Mouse (Mus musculus) MEL (cell line): ENCODE data around the gene Krt31. TPM values are rescaled to one million over a fixed set of nuclear protein-coding genes. Genes with fewer than 3 reads are reported as not detected.

Experiments used
- DNase-seq: peaks from one replicate; pipeline ENCODE4 v3.0.0; 2011; ENCODE audit warnings: low read depth, low spot score
- H3K27ac ChIP-seq: 2 replicates; pipeline ENCODE4 v1.5.1; 2012; ENCODE audit warnings: low read depth, mild to moderate bottlenecking, control low read depth, low read length, moderate library complexity; ENCODE audit not compliant: control insufficient read depth
- H3K27me3 ChIP-seq, 2 experiments: fragments of 150-350 bp in 1 of 2; sonication (generic) in 1 of 2; 2 replicates each; pipeline ENCODE4 v1.6.1; 2012; ENCODE audit warnings: low read length in 2 of 2, mild to moderate bottlenecking in 2 of 2, improper control_type of control experiment in 1 of 2, moderate library complexity in 1 of 2; ENCODE audit not compliant: insufficient read depth in 2 of 2, control insufficient read depth in 1 of 2
- H3K36me3 ChIP-seq, 2 experiments: 2 replicates each; pipeline ENCODE4 v1.6.1; 2012 to 2014; ENCODE audit warnings: low read length in 2 of 2, improper control_type of control experiment in 1 of 2, inconsistent platforms in 1 of 2, mild to moderate bottlenecking in 1 of 2; ENCODE audit not compliant: insufficient read depth in 2 of 2, control insufficient read depth in 1 of 2
- H3K4me1 ChIP-seq, 2 experiments: fragments of 150-350 bp in 1 of 2; sonication (generic) in 1 of 2; 2 replicates each; pipeline ENCODE4 v1.6.1; 2012; ENCODE audit warnings: low read length in 2 of 2, improper control_type of control experiment in 1 of 2, mild to moderate bottlenecking in 1 of 2; ENCODE audit not compliant: insufficient read depth in 2 of 2, control insufficient read depth in 1 of 2
- H3K4me3 ChIP-seq, 2 experiments: fragments of 150-350 bp in 1 of 2; sonication (generic) in 1 of 2; 2 replicates each; pipeline ENCODE4 v1.5.1; 2012; ENCODE audit warnings: low read depth in 2 of 2, low read length in 2 of 2, mild to moderate bottlenecking in 2 of 2, moderate library complexity in 2 of 2, control low read depth in 1 of 2, improper control_type of control experiment in 1 of 2; ENCODE audit not compliant: control insufficient read depth in 1 of 2, insufficient read depth in 1 of 2
- H3K79me2 ChIP-seq: 2 replicates; pipeline ENCODE4 v1.6.1; 2012; ENCODE audit warnings: mild to moderate bottlenecking, low read length, moderate library complexity; ENCODE audit not compliant: control insufficient read depth, poor library complexity, insufficient read depth
- H3K9ac ChIP-seq: 2 replicates; pipeline ENCODE4 v1.6.1; 2012; ENCODE audit warnings: low read depth, mild to moderate bottlenecking, control low read depth, low read length, moderate library complexity; ENCODE audit not compliant: control insufficient read depth, poor library complexity, severe bottlenecking
- H3K9me3 ChIP-seq: fragments of 150-350 bp; sonication (generic); replicated peaks from 2 replicates; pipeline ENCODE4 v1.6.1; 2012; ENCODE audit warnings: mild to moderate bottlenecking, low read length, improper control_type of control experiment, moderate library complexity; ENCODE audit not compliant: insufficient read depth
- BHLHE40 ChIP-seq: IDR thresholded peaks from 2 replicates; pipeline ENCODE4 v1.6.1; 2012; ENCODE audit warnings: low read depth, mild to moderate bottlenecking, inconsistent platforms, low read length, improper control_type of control experiment, borderline replicate concordance
- CHD1 ChIP-seq: IDR thresholded peaks from 2 replicates; pipeline ENCODE4 v1.6.1; 2012; ENCODE audit warnings: low read depth, mild to moderate bottlenecking, inconsistent platforms, low read length, improper control_type of control experiment
- CTCF ChIP-seq, 3 experiments: IDR thresholded peaks in 2 of 3; conservative IDR thresholded peaks in 1 of 3; 2 replicates each; pipeline ENCODE4 v1.5.1; 2011 to 2012; ENCODE audit warnings: low read length in 3 of 3, low read depth in 2 of 3, mild to moderate bottlenecking in 2 of 3, improper control_type of control experiment in 1 of 3, inconsistent platforms in 1 of 3, mixed read lengths in 1 of 3, moderate library complexity in 1 of 3; ENCODE audit not compliant: control insufficient read depth in 1 of 3, insufficient read depth in 1 of 3, poor library complexity in 1 of 3, severe bottlenecking in 1 of 3
- E2F4 ChIP-seq: IDR thresholded peaks from 2 replicates; pipeline ENCODE4 v1.6.1; 2011; ENCODE audit warnings: low read depth, low read length, improper control_type of control experiment, borderline replicate concordance
- ETS1 ChIP-seq: IDR thresholded peaks from 2 replicates; pipeline ENCODE4 v1.6.1; 2012; ENCODE audit warnings: low read depth, mild to moderate bottlenecking, inconsistent platforms, low read length, improper control_type of control experiment, moderate library complexity
- GABPA ChIP-seq: IDR thresholded peaks from 2 replicates; pipeline ENCODE4 v1.6.1; 2012; ENCODE audit warnings: low read depth, mild to moderate bottlenecking, inconsistent platforms, low read length, improper control_type of control experiment, moderate library complexity
- MAFK ChIP-seq: IDR thresholded peaks from 2 replicates; pipeline ENCODE4 v1.6.1; 2011; ENCODE audit warnings: low read depth, mild to moderate bottlenecking, low read length, improper control_type of control experiment, borderline replicate concordance
- MAX ChIP-seq: IDR thresholded peaks from 2 replicates; pipeline ENCODE4 v1.6.1; 2011; ENCODE audit warnings: low read length, improper control_type of control experiment
- MAZ ChIP-seq: IDR thresholded peaks from 2 replicates; pipeline ENCODE4 v1.6.1; 2012; ENCODE audit warnings: low read depth, mild to moderate bottlenecking, inconsistent platforms, low read length, improper control_type of control experiment
- MXI1 ChIP-seq: IDR thresholded peaks from 2 replicates; pipeline ENCODE4 v1.6.1; 2011; ENCODE audit warnings: mild to moderate bottlenecking, low read depth, low read length, improper control_type of control experiment
- MYB ChIP-seq: IDR thresholded peaks from 2 replicates; pipeline ENCODE4 v1.6.1; 2011; ENCODE audit warnings: mild to moderate bottlenecking, low read depth, low read length, improper control_type of control experiment
- MYC ChIP-seq: IDR thresholded peaks from 2 replicates; pipeline ENCODE4 v1.6.1; 2011; ENCODE audit warnings: low read depth, mild to moderate bottlenecking, low read length, improper control_type of control experiment, moderate library complexity
- NELFE ChIP-seq: IDR thresholded peaks from 2 replicates; pipeline ENCODE4 v1.6.1; 2011; ENCODE audit warnings: low read depth, low read length, improper control_type of control experiment
- NRF1 ChIP-seq: IDR thresholded peaks from 2 replicates; pipeline ENCODE4 v1.6.1; 2014; ENCODE audit warnings: low read depth, mild to moderate bottlenecking, inconsistent platforms, low read length, improper control_type of control experiment, moderate library complexity; ENCODE audit not compliant: poor library complexity, insufficient read depth, severe bottlenecking
- POLR2A ChIP-seq, 2 experiments: IDR thresholded peaks; 2 replicates each; pipeline ENCODE4 v1.6.1; 2011 to 2012; ENCODE audit warnings: low read length in 2 of 2, mild to moderate bottlenecking in 2 of 2, control low read depth in 1 of 2, improper control_type of control experiment in 1 of 2, low read depth in 1 of 2, moderate library complexity in 1 of 2; ENCODE audit not compliant: control insufficient read depth in 1 of 2, insufficient read depth in 1 of 2, poor library complexity in 1 of 2
- POLR2AphosphoS2 ChIP-seq: IDR thresholded peaks from 2 replicates; pipeline ENCODE4 v1.6.1; 2011; ENCODE audit warnings: low read length, improper control_type of control experiment
- POLR2AphosphoS5 ChIP-seq: IDR thresholded peaks from 2 replicates; pipeline ENCODE4 v1.6.1; 2012; ENCODE audit warnings: low read depth, borderline replicate concordance, mild to moderate bottlenecking, inconsistent platforms, low read length, moderate library complexity, mixed read lengths
- RCOR1 ChIP-seq: IDR thresholded peaks from 2 replicates; pipeline ENCODE4 v1.6.1; 2012; ENCODE audit warnings: low read depth, mild to moderate bottlenecking, inconsistent platforms, low read length, improper control_type of control experiment
- SMC3 ChIP-seq: IDR thresholded peaks from 2 replicates; pipeline ENCODE4 v1.6.1; 2011; ENCODE audit warnings: low read depth, low read length, improper control_type of control experiment
- TBP ChIP-seq: IDR thresholded peaks from 2 replicates; pipeline ENCODE4 v1.8.0; 2011; ENCODE audit warnings: low read depth, low read length, improper control_type of control experiment
- USF1 ChIP-seq: IDR thresholded peaks from 2 replicates; pipeline ENCODE4 v1.6.1; 2014; ENCODE audit warnings: low read depth, mild to moderate bottlenecking, inconsistent platforms, low read length, improper control_type of control experiment, moderate library complexity
- USF2 ChIP-seq, 2 experiments: IDR thresholded peaks; 2 replicates each; pipeline ENCODE4 v1.6.1; 2011 to 2012; ENCODE audit warnings: improper control_type of control experiment in 2 of 2, low read length in 2 of 2, borderline replicate concordance in 1 of 2, inconsistent platforms in 1 of 2, low read depth in 1 of 2, mild to moderate bottlenecking in 1 of 2; ENCODE audit not compliant: insufficient read depth in 1 of 2
- ZC3H11A ChIP-seq: IDR thresholded peaks from 2 replicates; pipeline ENCODE4 v1.6.1; 2012; ENCODE audit warnings: low read depth, mild to moderate bottlenecking, inconsistent platforms, low read length, improper control_type of control experiment
- ZKSCAN1 ChIP-seq: IDR thresholded peaks from 2 replicates; pipeline ENCODE4 v1.6.1; 2012; ENCODE audit warnings: low read depth, mild to moderate bottlenecking, inconsistent platforms, low read length, improper control_type of control experiment, moderate library complexity
- polyA plus RNA-seq, 2 experiments: library from polyadenylated mRNA; stranded (reverse) in 1 of 2; unstranded in 1 of 2; fragments of >175 nt in 1 of 2; fragments of >200 nt in 1 of 2; gene quantifications; 2 replicates each; pipeline versions ENCODE4 v1.2.1 to v1.2.4; 2012; ENCODE audit warnings: low replicate concordance in 2 of 2, low read depth in 1 of 2; ENCODE audit not compliant: insufficient read length in 2 of 2, insufficient read depth in 1 of 2, missing spikeins in 1 of 2
- total RNA-seq: library from RNA; depleted of rRNA; stranded (reverse); fragments of 300-350 nt; gene quantifications from 2 replicates; pipeline ENCODE4 v1.2.3, GENCODE M21; 2012

Krt31 gene
- total and polyA plus RNA-seq, 3 experiments = not detected

DNA sequence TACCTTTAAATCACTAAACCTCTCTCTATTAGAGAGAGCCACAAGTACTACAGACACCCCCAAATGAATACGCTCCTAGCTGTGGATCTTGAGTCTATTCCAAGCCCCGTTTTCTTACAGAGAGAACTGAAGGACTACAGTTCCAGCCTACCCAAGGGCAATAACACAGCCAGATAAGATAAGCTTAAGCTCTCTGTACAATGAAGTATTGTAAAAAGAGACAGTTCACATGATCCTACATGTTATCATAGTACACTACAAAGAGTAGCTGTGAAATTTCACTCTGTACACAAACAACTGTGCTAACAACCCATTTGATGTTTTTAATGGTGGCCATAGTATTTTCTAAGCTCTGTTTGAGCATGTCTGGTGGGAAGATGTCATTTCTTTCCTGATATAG is 3.2 kb downstream of the Krt31 start:
- H3K27me3 ChIP-seq = no peaks in the 10 kb centered on the region
- H3K27ac ChIP-seq = no peak overlapping the region
- no peak overlapping the region for H3K9ac ChIP-seq
- H3K4me1 ChIP-seq = no peaks in the 10 kb centered on the region
- DNase-seq = no peak
- no peak overlapping the region for H3K4me3 ChIP-seq
- TF ChIP-seq POLR2AphosphoS2 (no peak), NELFE (no peak), POLR2A (IDR thresholded peaks at IDR 0.05; ENCODE audit: control insufficient read depth in 1 of 2, insufficient read depth in 1 of 2, low read depth in 1 of 2, low read length in 2 of 2, poor library complexity in 1 of 2) (no peak), E2F4 (no peak), NRF1 (no peak), SMC3 (no peak), MAX (no peak), MXI1 (no peak), ZKSCAN1 (no peak), USF1 (no peak), ETS1 (no peak), MAFK (no peak), MAZ (no peak), ZC3H11A (no peak), CTCF (IDR thresholded peaks at IDR 0.05 in 2 of 3, conservative IDR thresholded peaks at IDR 0.05 in 1 of 3; ENCODE audit: control insufficient read depth in 1 of 3, insufficient read depth in 1 of 3, low read depth in 2 of 3, low read length in 3 of 3, poor library complexity in 1 of 3, severe bottlenecking in 1 of 3) (no peak), RCOR1 (no peak), TBP (no peak)
- no peaks in the 10 kb centered on the region for H3K79me2 ChIP-seq
- H3K9me3 ChIP-seq = no peaks in the 10 kb centered on the region
- H3K36me3 ChIP-seq = no peaks in the 10 kb centered on the region

DNA sequence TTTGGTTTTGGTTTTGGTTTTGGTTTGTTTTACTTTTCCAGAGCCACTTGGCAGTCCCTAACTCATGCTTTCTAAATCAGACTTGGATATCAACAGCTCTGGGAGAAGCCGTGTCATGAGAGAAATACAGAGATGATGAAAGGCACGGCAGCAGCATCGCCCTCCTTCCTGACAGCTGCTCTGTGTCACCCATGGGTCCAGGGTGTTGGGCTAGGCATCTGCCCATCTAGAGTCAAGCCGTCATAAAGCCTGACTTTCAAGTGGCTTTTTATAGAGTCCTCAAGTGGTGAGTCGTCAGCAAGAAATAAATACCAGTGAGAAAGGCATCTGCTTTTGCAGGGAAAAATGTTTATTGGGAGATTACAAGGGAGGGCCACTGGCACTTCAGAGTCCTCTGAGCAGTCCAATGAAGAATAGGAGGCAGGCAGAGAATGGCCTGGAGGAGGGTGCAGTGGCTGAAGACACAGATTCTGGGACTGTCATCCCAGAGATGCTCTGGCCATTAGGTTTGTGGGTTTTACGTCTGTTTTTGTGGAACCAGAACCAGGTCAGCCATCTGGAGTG is 4.0 kb downstream of the Krt31 start:
- Histone ChIP-seq H3K79me2 (no peaks in the 10 kb centered on the region), H3K4me3 (no peak overlapping the region), H3K4me1 (no peaks in the 10 kb centered on the region), H3K27ac (no peak overlapping the region), H3K27me3 (no peaks in the 10 kb centered on the region), H3K9ac (no peak overlapping the region), H3K9me3 (no peaks in the 10 kb centered on the region), H3K36me3 (no peaks in the 10 kb centered on the region)
- no peak for DNase-seq
- TF ChIP-seq MYC (no peak), NELFE (no peak), MAFK (no peak), MXI1 (no peak), POLR2A (IDR thresholded peaks at IDR 0.05; ENCODE audit: control insufficient read depth in 1 of 2, insufficient read depth in 1 of 2, low read depth in 1 of 2, low read length in 2 of 2, poor library complexity in 1 of 2) (no peak), GABPA (no peak), POLR2AphosphoS5 (no peak), BHLHE40 (no peak), CHD1 (no peak), MYB (no peak), USF2 (IDR thresholded peaks at IDR 0.05; ENCODE audit: borderline replicate concordance in 1 of 2, insufficient read depth in 1 of 2, low read depth in 1 of 2, low read length in 2 of 2) (no peak)
